Mouse (Mus musculus) regulatory T cell (primary cell): ENCODE data around the gene Il17ra.

ENCODE experiments used
- in situ Hi-C: fragments of 300-600 bp; cut with MboI, MseI; formaldehyde crosslinking; loops from one replicate; pipeline ENCODE4 v1.15.1; 2025; ENCODE audit warnings: high pct_unique_total_duplicates

Gene Il17ra

GRCm38 (mm10) chr6:120505531-120505930, 42.5 kb downstream of the Il17ra start:
- in situ Hi-C loops: no loop called here

DNA sequence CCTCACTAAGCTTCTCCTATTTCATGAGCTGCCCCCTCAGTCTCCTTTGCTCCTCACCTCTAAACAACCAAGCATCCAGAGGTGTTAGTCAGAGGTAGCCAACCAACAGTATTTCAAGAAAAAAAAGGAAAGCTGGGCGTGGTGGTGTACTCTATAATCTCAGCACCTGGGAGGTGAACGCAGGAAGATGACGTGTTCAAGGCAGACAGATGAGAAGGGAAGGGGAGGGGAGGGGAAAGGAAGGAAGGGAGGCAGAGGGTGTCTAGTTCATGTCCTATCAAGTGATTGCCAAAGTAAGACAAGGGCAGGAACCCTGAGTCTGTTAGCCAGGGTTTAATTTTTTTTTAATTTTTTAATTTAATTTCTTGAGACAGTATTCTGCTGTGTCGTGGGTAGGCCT, 45.6 kb downstream of the Il17ra start:
- in situ Hi-C loops: no loop called here

DNA sequence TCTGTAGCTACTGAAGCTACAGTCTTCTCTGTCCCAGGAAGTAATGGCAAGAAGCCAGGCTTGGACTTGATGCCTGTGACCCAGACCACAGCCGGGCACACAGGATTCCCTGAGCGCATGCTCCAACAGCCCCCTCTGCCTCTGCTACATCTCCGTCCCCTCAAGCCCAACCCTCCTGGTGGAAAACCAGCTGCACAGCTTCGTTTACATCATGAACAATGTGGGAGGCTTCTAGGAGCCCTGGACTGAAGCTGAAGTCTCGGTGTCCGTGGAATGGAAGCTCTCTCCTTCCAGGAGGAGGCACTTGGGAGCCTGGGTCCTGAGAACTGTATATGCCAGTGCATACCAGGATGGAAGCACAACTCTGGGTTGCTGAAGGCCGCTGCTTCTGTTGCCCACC, 46.9 kb downstream of the Il17ra start:
- in situ Hi-C loops: no loop called here

- in situ Hi-C loops: no loop called here
These were observed 47.4 kb downstream of the Il17ra start for GRCm38 (mm10) chr6:120510425-120510824.

- in situ Hi-C loops: no loop called here
These were observed 48.2 kb downstream of the Il17ra start for GRCm38 (mm10) chr6:120511212-120511611.

- in situ Hi-C loops: no loop called here
These were observed 53.4 kb downstream of the Il17ra start for GRCm38 (mm10) chr6:120516422-120516821.

DNA sequence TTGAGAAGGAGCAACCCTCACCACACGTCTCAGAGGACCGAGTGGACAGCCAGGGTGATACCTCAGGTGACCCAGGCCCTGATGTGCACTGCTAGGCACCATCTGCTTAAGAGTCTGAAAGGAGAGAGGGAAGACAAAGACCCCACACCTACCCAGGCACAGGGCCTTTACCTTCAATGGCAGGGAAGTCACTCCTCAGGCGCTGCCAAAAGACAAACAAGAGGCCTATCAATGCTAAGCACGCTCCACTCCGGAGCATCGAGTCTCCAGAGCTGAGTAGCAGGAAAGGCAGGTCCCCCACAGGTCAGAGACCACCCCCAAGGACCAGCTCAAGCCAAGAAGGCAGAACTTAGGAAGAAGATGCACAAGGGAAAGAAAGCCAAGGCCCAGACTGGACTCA, 53.8 kb downstream of the Il17ra start:
- in situ Hi-C loops: no loop called here

GRCm38 (mm10) chr6:120517311-120517710, 54.3 kb downstream of the Il17ra start:
- in situ Hi-C loops: no loop called here

DNA sequence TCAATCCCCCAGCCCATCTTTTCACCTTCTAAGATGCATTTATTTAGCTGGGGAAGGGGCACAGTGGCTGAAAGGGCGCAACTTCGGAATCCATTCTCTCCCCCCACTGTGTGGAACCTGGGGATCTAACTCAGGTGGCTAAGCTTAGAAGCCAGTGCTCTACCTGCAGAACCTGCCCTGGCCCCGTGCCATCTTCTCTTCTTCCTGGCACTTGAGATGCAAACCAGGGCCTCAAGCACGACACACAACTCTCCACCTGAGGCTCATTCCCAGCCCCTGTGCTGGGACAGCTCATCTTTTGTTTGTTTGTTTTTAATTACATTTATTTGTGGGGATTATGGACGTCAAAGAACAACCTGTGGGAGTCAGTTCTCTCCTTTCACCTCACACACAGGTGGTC, 56.6 kb downstream of the Il17ra start:
- in situ Hi-C loops: no loop called here

DNA sequence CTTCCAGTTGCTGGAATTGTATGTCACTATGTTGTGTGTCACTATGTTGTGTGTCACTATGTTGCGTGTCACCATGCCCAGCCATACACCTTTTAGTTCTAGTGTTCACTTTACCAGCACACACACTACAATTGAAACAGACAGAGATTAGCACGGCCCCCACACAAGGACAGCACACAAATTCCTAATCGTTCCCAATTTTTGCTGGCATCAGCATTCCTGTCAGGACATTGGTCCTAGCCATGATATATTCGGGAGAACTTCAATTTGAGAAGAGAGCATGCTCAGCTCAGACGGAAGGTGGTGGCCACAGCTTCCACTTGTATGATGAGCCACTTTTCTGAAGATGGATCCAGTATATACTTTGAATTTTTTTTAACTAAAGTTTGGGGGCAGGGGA, 61.7 kb downstream of the Il17ra start:
- in situ Hi-C loops: no loop called here

DNA sequence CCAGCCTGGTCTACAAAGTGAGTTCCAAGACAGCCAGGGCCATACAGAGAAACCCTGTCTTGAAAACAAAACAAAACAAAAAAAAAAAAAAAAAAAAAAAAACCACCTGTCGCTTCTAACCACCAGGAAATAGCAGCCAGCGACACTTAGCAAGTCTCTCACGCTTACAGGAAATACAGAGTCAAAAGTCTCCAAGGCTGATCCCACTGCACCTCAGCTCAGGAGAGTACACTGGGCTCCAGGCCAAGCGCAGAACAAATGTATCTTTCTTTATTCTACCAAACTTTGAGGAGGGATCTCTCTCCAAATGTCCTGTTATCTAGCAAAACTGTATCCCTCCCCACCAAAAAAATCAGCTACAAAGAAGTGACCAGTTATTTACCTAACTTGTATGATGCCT, 66.1 kb downstream of the Il17ra start:
- in situ Hi-C loops: no loop called here

- in situ Hi-C loops: loop anchor here (5.0 kb wide), 1 partner anchor 39 kb away; the partner anchor contains the start of gene Tmem121b
These were observed 68.2 kb downstream of the Il17ra start, which contains the start of gene Hdhd5 for GRCm38 (mm10) chr6:120531020-120531965. TSS of gene Hdhd5 (minus strand) at chr6:120531319.

GRCm38 (mm10) chr6:120532594-120532993, 69.5 kb downstream of the Il17ra start:
- in situ Hi-C loops: loop anchor here (5.0 kb wide), 1 partner anchor 40 kb away; the partner anchor contains the start of gene Tmem121b

GRCm38 (mm10) chr6:120536337-120536736, 73.3 kb downstream of the Il17ra start:
- in situ Hi-C loops: no loop called here
